Mouse (Mus musculus): ENCODE measurements around the gene Mindy1. TPM values are rescaled to one million over a fixed set of nuclear protein-coding genes. Genes with fewer than 3 reads are reported as not detected.

Gene Mindy1
- polyA plus RNA-seq (2011; ENCODE audit: insufficient read length, low read depth, missing spikeins): 25.5 and 26.9 TPM in 2 replicates

- H3K4me3 ChIP-seq (ENCODE audit: insufficient read depth, low read length): peak within 1 kb of the TSS; percentile 96
- TF ChIP-seq POLR2A (IDR thresholded peaks at IDR 0.05; ENCODE audit: low read depth, low read length) (peak; percentile 80), CTCF (IDR thresholded peaks at IDR 0.05; ENCODE audit: borderline replicate concordance, insufficient read depth, low read length) (no peak)
- peak within 1 kb of the TSS; percentile 97 for H3K27ac ChIP-seq (ENCODE audit: insufficient read depth, low read length)
- H3K4me1 ChIP-seq (ENCODE audit: control insufficient read depth, insufficient read depth, low read length): no peaks in the 10 kb centered on the region; the same call in 1 of the 2 replicates
These were observed at the start of gene Mindy1, which contains the start of gene Prune1 for GRCm38 (mm10) chr3:95281216-95282126. Mindy1 (plus strand) TSS chr3:95281345. Prune1 (minus strand) TSS chr3:95282076.

GRCm38 (mm10) chr3:95232771-95233170 lies 48.4 kb upstream of the Mindy1 start:
- Histone ChIP-seq H3K27ac (ENCODE audit: insufficient read depth, low read length) (peak overlapping the region; percentile 60), H3K4me3 (ENCODE audit: insufficient read depth, low read length) (no peak overlapping the region), H3K4me1 (ENCODE audit: control insufficient read depth, insufficient read depth, low read length) (peaks cover 27% of the 10 kb centered on the region)
- TF ChIP-seq CTCF (IDR thresholded peaks at IDR 0.05; ENCODE audit: borderline replicate concordance, insufficient read depth, low read length) (no peak), POLR2A (IDR thresholded peaks at IDR 0.05; ENCODE audit: low read depth, low read length) (no peak)

GRCm38 (mm10) chr3:95233303-95233980 lies 47.7 kb upstream of the Mindy1 start:
- no peak overlapping the region for H3K27ac ChIP-seq (ENCODE audit: insufficient read depth, low read length)
- TF ChIP-seq CTCF (IDR thresholded peaks at IDR 0.05; ENCODE audit: borderline replicate concordance, insufficient read depth, low read length) (no peak), POLR2A (IDR thresholded peaks at IDR 0.05; ENCODE audit: low read depth, low read length) (no peak)
- H3K4me1 ChIP-seq (ENCODE audit: control insufficient read depth, insufficient read depth, low read length): peaks cover 27% of the 10 kb centered on the region
- H3K4me3 ChIP-seq (ENCODE audit: insufficient read depth, low read length): no peak overlapping the region

GRCm38 (mm10) chr3:95235386-95236301 lies 45.5 kb upstream of the Mindy1 start:
- H3K27ac ChIP-seq (ENCODE audit: insufficient read depth, low read length): no peak overlapping the region
- TF ChIP-seq CTCF (IDR thresholded peaks at IDR 0.05; ENCODE audit: borderline replicate concordance, insufficient read depth, low read length) (no peak), POLR2A (IDR thresholded peaks at IDR 0.05; ENCODE audit: low read depth, low read length) (no peak)

GRCm38 (mm10) chr3:95237541-95238099 lies 43.5 kb upstream of the Mindy1 start:
- peak overlapping the region; percentile 43; the same call in 1 of the 2 replicates for H3K27ac ChIP-seq (ENCODE audit: insufficient read depth, low read length)
- no peak overlapping the region for H3K4me3 ChIP-seq (ENCODE audit: insufficient read depth, low read length)
- peaks cover 7% of the 10 kb centered on the region; the same call in 1 of the 2 replicates for H3K4me1 ChIP-seq (ENCODE audit: control insufficient read depth, insufficient read depth, low read length)
- TF ChIP-seq CTCF (IDR thresholded peaks at IDR 0.05; ENCODE audit: borderline replicate concordance, insufficient read depth, low read length) (no peak), POLR2A (IDR thresholded peaks at IDR 0.05; ENCODE audit: low read depth, low read length) (no peak)

More at GRCm38 (mm10) chr3:95235386-95236301, 45.5 kb upstream of the Mindy1 start:
- Histone ChIP-seq H3K4me1 (ENCODE audit: control insufficient read depth, insufficient read depth, low read length) (peaks cover 27% of the 10 kb centered on the region), H3K4me3 (ENCODE audit: insufficient read depth, low read length) (no peak overlapping the region)

- no peak overlapping the region for H3K27ac ChIP-seq (ENCODE audit: insufficient read depth, low read length)
- H3K4me3 ChIP-seq (ENCODE audit: insufficient read depth, low read length): no peak overlapping the region
- TF ChIP-seq POLR2A (IDR thresholded peaks at IDR 0.05; ENCODE audit: low read depth, low read length) (no peak), CTCF (IDR thresholded peaks at IDR 0.05; ENCODE audit: borderline replicate concordance, insufficient read depth, low read length) (no peak)
- 0 out of 2 replicates have a peak, but pooled peaks cover 7% of the 10 kb centered on the region for H3K4me1 ChIP-seq (ENCODE audit: control insufficient read depth, insufficient read depth, low read length)
These were observed 42.1 kb upstream of the Mindy1 start for GRCm38 (mm10) chr3:95239022-95239421.

GRCm38 (mm10) chr3:95239971-95240370 lies 41.2 kb upstream of the Mindy1 start:
- no peak overlapping the region for H3K27ac ChIP-seq (ENCODE audit: insufficient read depth, low read length)
- H3K4me3 ChIP-seq (ENCODE audit: insufficient read depth, low read length): no peak overlapping the region
- H3K4me1 ChIP-seq (ENCODE audit: control insufficient read depth, insufficient read depth, low read length): 0 out of 2 replicates have a peak, but pooled peaks cover 7% of the 10 kb centered on the region
- no peak for TF ChIP-seq POLR2A (IDR thresholded peaks at IDR 0.05; ENCODE audit: low read depth, low read length)
- no peak for TF ChIP-seq CTCF (IDR thresholded peaks at IDR 0.05; ENCODE audit: borderline replicate concordance, insufficient read depth, low read length)

- Histone ChIP-seq H3K4me3 (ENCODE audit: insufficient read depth, low read length) (no peak overlapping the region), H3K27ac (ENCODE audit: insufficient read depth, low read length) (no peak overlapping the region)
- TF ChIP-seq POLR2A (IDR thresholded peaks at IDR 0.05; ENCODE audit: low read depth, low read length) (no peak), CTCF (IDR thresholded peaks at IDR 0.05; ENCODE audit: borderline replicate concordance, insufficient read depth, low read length) (no peak)
These were observed 40.2 kb upstream of the Mindy1 start for GRCm38 (mm10) chr3:95240900-95241299.

More at GRCm38 (mm10) chr3:95240900-95241299, 40.2 kb upstream of the Mindy1 start:
- 0 out of 2 replicates have a peak, but pooled peaks cover 7% of the 10 kb centered on the region for H3K4me1 ChIP-seq (ENCODE audit: control insufficient read depth, insufficient read depth, low read length)

Data from embryonic fibroblast, embryonic 13.5 days (primary cell).